Mouse (Mus musculus): Measurements from ENCODE around the gene Phlpp1. TPM values are rescaled to one million over a fixed set of nuclear protein-coding genes. Genes with fewer than 3 reads are reported as not detected.

The Phlpp1 gene
- polyA plus RNA-seq, 1 experiment from 2014 or later: 3.8 TPM

GRCm38 (mm10) chr1:106231805-106232459, 60.4 kb downstream of the Phlpp1 start:
- H3K4me2 ChIP-seq (replicated peaks; ENCODE audit: low read depth, low read length): no peak overlapping the region
- 74% methylated on average over 3 of the region's 3 CpGs for WGBS
- no peak for ATAC-seq (ENCODE audit: insufficient number of reproducible peaks, insufficient read depth, low FRiP score, low read depth)

GRCm38 (mm10) chr1:106232460-106232850, 60.9 kb downstream of the Phlpp1 start:
- Histone ChIP-seq H3K9me3 (ENCODE audit: control insufficient read depth, low read depth, low read length) (no peaks in the 10 kb centered on the region), H3K4me1 (ENCODE audit: control insufficient read depth, insufficient read depth, low read length) (no peaks in the 10 kb centered on the region), H3K9ac (replicated peaks; ENCODE audit: low read depth, low read length) (no peak overlapping the region), H3K4me3 (ENCODE audit: low read depth, low read length) (no peak overlapping the region), H3K27me3 (ENCODE audit: control insufficient read depth, insufficient read depth, low read length) (no peaks in the 10 kb centered on the region), H3K4me2 (replicated peaks; ENCODE audit: low read depth, low read length) (no peak overlapping the region), H3K27ac (ENCODE audit: low read length) (no peak overlapping the region), H3K36me3 (ENCODE audit: control insufficient read depth, insufficient read depth, low read length) (no peaks in the 10 kb centered on the region)
- ATAC-seq (ENCODE audit: insufficient number of reproducible peaks, insufficient read depth, low FRiP score, low read depth): no peak
- 93% methylated on average over 4 of the region's 4 CpGs for WGBS

More at GRCm38 (mm10) chr1:106231805-106232459, 60.4 kb downstream of the Phlpp1 start:
- H3K27ac ChIP-seq (ENCODE audit: low read length): no peak overlapping the region
- H3K9me3 ChIP-seq (ENCODE audit: control insufficient read depth, low read depth, low read length): no peaks in the 10 kb centered on the region
- no peak overlapping the region for H3K4me3 ChIP-seq (ENCODE audit: low read depth, low read length)
- no peaks in the 10 kb centered on the region for H3K4me1 ChIP-seq (ENCODE audit: control insufficient read depth, insufficient read depth, low read length)
- no peak overlapping the region for H3K9ac ChIP-seq (replicated peaks; ENCODE audit: low read depth, low read length)
- no peaks in the 10 kb centered on the region for H3K27me3 ChIP-seq (ENCODE audit: control insufficient read depth, insufficient read depth, low read length)
- no peaks in the 10 kb centered on the region for H3K36me3 ChIP-seq (ENCODE audit: control insufficient read depth, insufficient read depth, low read length)

GRCm38 (mm10) chr1:106236986-106237385, 65.4 kb downstream of the Phlpp1 start:
- H3K27me3 ChIP-seq (ENCODE audit: control insufficient read depth, insufficient read depth, low read length): no peaks in the 10 kb centered on the region
- H3K4me3 ChIP-seq (ENCODE audit: low read depth, low read length): no peak overlapping the region
- no peaks in the 10 kb centered on the region for H3K36me3 ChIP-seq (ENCODE audit: control insufficient read depth, insufficient read depth, low read length)
- 0 out of 2 replicates have a peak, but pooled peaks cover 3% of the 10 kb centered on the region for H3K4me1 ChIP-seq (ENCODE audit: control insufficient read depth, insufficient read depth, low read length)
- no peak overlapping the region for H3K9ac ChIP-seq (replicated peaks; ENCODE audit: low read depth, low read length)
- ATAC-seq (ENCODE audit: insufficient number of reproducible peaks, insufficient read depth, low FRiP score, low read depth): no peak
- H3K9me3 ChIP-seq (ENCODE audit: control insufficient read depth, low read depth, low read length): no peaks in the 10 kb centered on the region
- H3K4me2 ChIP-seq (replicated peaks; ENCODE audit: low read depth, low read length): no peak overlapping the region
- no peak overlapping the region for H3K27ac ChIP-seq (ENCODE audit: low read length)

- ATAC-seq (ENCODE audit: insufficient number of reproducible peaks, insufficient read depth, low FRiP score, low read depth): no peak
- Histone ChIP-seq H3K9ac (replicated peaks; ENCODE audit: low read depth, low read length) (no peak overlapping the region), H3K27ac (ENCODE audit: low read length) (no peak overlapping the region), H3K4me2 (replicated peaks; ENCODE audit: low read depth, low read length) (no peak overlapping the region), H3K4me3 (ENCODE audit: low read depth, low read length) (no peak overlapping the region), H3K27me3 (ENCODE audit: control insufficient read depth, insufficient read depth, low read length) (no peaks in the 10 kb centered on the region), H3K4me1 (ENCODE audit: control insufficient read depth, insufficient read depth, low read length) (0 out of 2 replicates have a peak, but pooled peaks cover 5% of the 10 kb centered on the region), H3K36me3 (ENCODE audit: control insufficient read depth, insufficient read depth, low read length) (no peaks in the 10 kb centered on the region), H3K9me3 (ENCODE audit: control insufficient read depth, low read depth, low read length) (no peaks in the 10 kb centered on the region)
- WGBS: 65% methylated on average over 7 of the region's 7 CpGs
Measured at GRCm38 (mm10) chr1:106240116-106240685, 68.6 kb downstream of the Phlpp1 start.

GRCm38 (mm10) chr1:106241059-106241458, 69.5 kb downstream of the Phlpp1 start:
- Histone ChIP-seq H3K4me1 (ENCODE audit: control insufficient read depth, insufficient read depth, low read length) (0 out of 2 replicates have a peak, but pooled peaks cover 5% of the 10 kb centered on the region), H3K9ac (replicated peaks; ENCODE audit: low read depth, low read length) (no peak overlapping the region), H3K27ac (ENCODE audit: low read length) (no peak overlapping the region), H3K36me3 (ENCODE audit: control insufficient read depth, insufficient read depth, low read length) (no peaks in the 10 kb centered on the region), H3K9me3 (ENCODE audit: control insufficient read depth, low read depth, low read length) (no peaks in the 10 kb centered on the region), H3K27me3 (ENCODE audit: control insufficient read depth, insufficient read depth, low read length) (no peaks in the 10 kb centered on the region), H3K4me2 (replicated peaks; ENCODE audit: low read depth, low read length) (no peak overlapping the region), H3K4me3 (ENCODE audit: low read depth, low read length) (no peak overlapping the region)
- ATAC-seq (ENCODE audit: insufficient number of reproducible peaks, insufficient read depth, low FRiP score, low read depth): no peak
- WGBS: 66% methylated on average over 1 of the region's 1 CpGs

GRCm38 (mm10) chr1:106242129-106242528, 70.6 kb downstream of the Phlpp1 start:
- ATAC-seq (ENCODE audit: insufficient number of reproducible peaks, insufficient read depth, low FRiP score, low read depth): no peak
- WGBS: 9% methylated on average over 2 of the region's 2 CpGs
- Histone ChIP-seq H3K36me3 (ENCODE audit: control insufficient read depth, insufficient read depth, low read length) (no peaks in the 10 kb centered on the region), H3K27me3 (ENCODE audit: control insufficient read depth, insufficient read depth, low read length) (no peaks in the 10 kb centered on the region), H3K4me3 (ENCODE audit: low read depth, low read length) (no peak overlapping the region), H3K4me2 (replicated peaks; ENCODE audit: low read depth, low read length) (no peak overlapping the region), H3K9ac (replicated peaks; ENCODE audit: low read depth, low read length) (no peak overlapping the region), H3K27ac (ENCODE audit: low read length) (no peak overlapping the region), H3K4me1 (ENCODE audit: control insufficient read depth, insufficient read depth, low read length) (0 out of 2 replicates have a peak, but pooled peaks cover 5% of the 10 kb centered on the region), H3K9me3 (ENCODE audit: control insufficient read depth, low read depth, low read length) (no peaks in the 10 kb centered on the region)

GRCm38 (mm10) chr1:106243371-106243770, 71.8 kb downstream of the Phlpp1 start:
- H3K9ac ChIP-seq (replicated peaks; ENCODE audit: low read depth, low read length): no peak overlapping the region
- no peak for ATAC-seq (ENCODE audit: insufficient number of reproducible peaks, insufficient read depth, low FRiP score, low read depth)
- 0 out of 2 replicates have a peak, but pooled peaks cover 5% of the 10 kb centered on the region for H3K4me1 ChIP-seq (ENCODE audit: control insufficient read depth, insufficient read depth, low read length)
- no peaks in the 10 kb centered on the region; the same call in 1 of the 2 replicates for H3K9me3 ChIP-seq (ENCODE audit: control insufficient read depth, low read depth, low read length)
- 84% methylated on average over 1 of the region's 1 CpGs for WGBS
- H3K4me3 ChIP-seq (ENCODE audit: low read depth, low read length): no peak overlapping the region
- no peaks in the 10 kb centered on the region for H3K27me3 ChIP-seq (ENCODE audit: control insufficient read depth, insufficient read depth, low read length)
- no peaks in the 10 kb centered on the region for H3K36me3 ChIP-seq (ENCODE audit: control insufficient read depth, insufficient read depth, low read length)
- no peak overlapping the region for H3K27ac ChIP-seq (ENCODE audit: low read length)
- H3K4me2 ChIP-seq (replicated peaks; ENCODE audit: low read depth, low read length): no peak overlapping the region

- no peak overlapping the region for H3K27ac ChIP-seq (ENCODE audit: low read length)
- WGBS: 78% methylated on average over 3 of the region's 3 CpGs
Measured at GRCm38 (mm10) chr1:106244245-106244644, 72.7 kb downstream of the Phlpp1 start.

More at GRCm38 (mm10) chr1:106244245-106244644, 72.7 kb downstream of the Phlpp1 start:
- Histone ChIP-seq H3K9ac (replicated peaks; ENCODE audit: low read depth, low read length) (no peak overlapping the region), H3K27me3 (ENCODE audit: control insufficient read depth, insufficient read depth, low read length) (no peaks in the 10 kb centered on the region), H3K4me2 (replicated peaks; ENCODE audit: low read depth, low read length) (no peak overlapping the region), H3K4me3 (ENCODE audit: low read depth, low read length) (no peak overlapping the region), H3K36me3 (ENCODE audit: control insufficient read depth, insufficient read depth, low read length) (no peaks in the 10 kb centered on the region), H3K9me3 (ENCODE audit: control insufficient read depth, low read depth, low read length) (no peaks in the 10 kb centered on the region; the same call in 1 of the 2 replicates), H3K4me1 (ENCODE audit: control insufficient read depth, insufficient read depth, low read length) (0 out of 2 replicates have a peak, but pooled peaks cover 5% of the 10 kb centered on the region)
- no peak for ATAC-seq (ENCODE audit: insufficient number of reproducible peaks, insufficient read depth, low FRiP score, low read depth)

All from stomach, embryonic 14.5 days (tissue).